Mouse (Mus musculus) gastrocnemius, adult 18-20 months (tissue): ENCODE results near the gene Zfp12. TPM values are rescaled to one million over a fixed set of nuclear protein-coding genes. Genes with fewer than 3 reads are reported as not detected.

Experiments used
- total RNA-seq, 2 experiments: library from RNA; stranded (reverse); gene quantifications; 2 replicates each; pipeline ENCODE4 v1.2.3; 2021

The Zfp12 gene
- total RNA-seq, 2 experiments from 2014 or later = 6.7 to 7.7 TPM

Other genes starting within 250 kb of the Zfp12 start
- gene Rnf216, start 122.2 kb upstream of the Zfp12 start, total RNA-seq = 10 to 100 TPM; 15.5 to 17.0 TPM
- gene Olfr718-ps1, start 87.6 kb upstream of the Zfp12 start, total RNA-seq = not detected
- gene Rbak, start 54.4 kb upstream of the Zfp12 start, total RNA-seq = 1 to 10 TPM; 2.4 to 2.9 TPM
- not detected for gene Spdye4b, start 54.1 kb upstream of the Zfp12 start, total RNA-seq
- gene Spdye4a, start 8.3 kb upstream of the Zfp12 start, total RNA-seq = not detected
- 1 to 10 TPM; 3.0 to 4.6 TPM for gene Zfp316, start 34.9 kb downstream of the Zfp12 start, total RNA-seq
- gene Zfp853, start 58.5 kb downstream of the Zfp12 start, total RNA-seq = not detected
- 10 to 100 TPM; 10.5 to 12.6 TPM for gene E130309D02Rik, start 80.2 kb downstream of the Zfp12 start, total RNA-seq
- gene Zdhhc4, start 94.1 kb downstream of the Zfp12 start, total RNA-seq = 10 to 100 TPM; 34.7 to 38.1 TPM
- not detected for gene Grid2ip, start 122.2 kb downstream of the Zfp12 start, total RNA-seq
- 10 to 100 TPM; 32.2 to 32.5 TPM for gene Kdelr2, start 168.7 kb downstream of the Zfp12 start, total RNA-seq
- 1 to 10 TPM; 9.3 to 9.5 TPM for gene Daglb, start 229.4 kb downstream of the Zfp12 start, total RNA-seq